Mouse (Mus musculus): Measurements from ENCODE around the gene Arpp19.

Gene Arpp19

GRCm38 (mm10) chr9:75102131-75102530, 64.7 kb downstream of the Arpp19 start:
- DNase-seq (ENCODE audit: low spot score): no peak

Measured in lung, postnatal 25 days (tissue).